Mouse (Mus musculus) limb, embryonic 10.5 days (tissue): Measurements from ENCODE around the gene Bace1. TPM values are rescaled to one million over a fixed set of nuclear protein-coding genes. Genes with fewer than 3 reads are reported as not detected.
A peak's percentile ranks its signal among the peaks of the same experiment; 100 is the strongest.

Source experiments
- DNase-seq: peaks from one replicate; pipeline ENCODE4 v3.0.0-alpha.2; 2017; ENCODE audit warnings: low spot score
- H3K27ac ChIP-seq: fragments of 300-500 bp; sonication (generic); 2 replicates; pipeline ENCODE4 v1.5.1; 2016; ENCODE audit warnings: mild to moderate bottlenecking
- H3K27me3 ChIP-seq: fragments of 300-500 bp; sonication (generic); 2 replicates; pipeline ENCODE4 v1.6.1; 2016; ENCODE audit warnings: low read depth, mild to moderate bottlenecking; ENCODE audit not compliant: poor library complexity, severe bottlenecking
- H3K36me3 ChIP-seq: fragments of 300-500 bp; sonication (generic); 2 replicates; pipeline ENCODE4 v1.6.1; 2016; ENCODE audit warnings: mild to moderate bottlenecking, moderate library complexity
- H3K4me1 ChIP-seq: fragments of 300-500 bp; sonication (generic); 2 replicates; pipeline ENCODE4 v1.6.1; 2016
- H3K4me3 ChIP-seq: fragments of 300-500 bp; sonication (generic); 2 replicates; pipeline ENCODE4 v1.5.1; 2016; ENCODE audit warnings: mild to moderate bottlenecking, moderate library complexity
- H3K9me3 ChIP-seq: fragments of 300-500 bp; sonication (generic); replicated peaks from 2 replicates; pipeline ENCODE4 v1.6.1; 2016; ENCODE audit warnings: mild to moderate bottlenecking
- WGBS: fragments of 180-500 bp; shearing (Covaris S2); methylation state at CpG from one replicate; pipeline ENCODE4 v1.1.7; 2016; 5-methylcytosine and 5-hydroxymethylcytosine counted together
- polyA plus RNA-seq: library from polyadenylated mRNA; unstranded; fragments of >200 nt; fragmentation: Nextera tagmentation; extraction: Ambion mirVana; gene quantifications from 2 replicates; pipeline ENCODE4 v1.2.1, GENCODE M21; 2016

Bace1 gene
- 20.3 and 22.1 TPM in 2 replicates for polyA plus RNA-seq

GRCm38 (mm10) chr9:45838434-45839138 is at the start of gene Bace1:
Gene Bace1 (plus strand): TSS chr9:45838580.
- WGBS, result under 1% methylated on average over 39 of the region's 40 CpGs
- peak within 1 kb of the TSS; percentile 74 for H3K27ac ChIP-seq
- no peaks in the 10 kb centered on the region for H3K9me3 ChIP-seq
- H3K27me3 ChIP-seq, result no peaks in the 10 kb centered on the region
- H3K4me3 ChIP-seq, result peak within 1 kb of the TSS; percentile 72
- H3K4me1 ChIP-seq, result peaks cover 26% of the 10 kb centered on the region
- no peaks in the 10 kb centered on the region for H3K36me3 ChIP-seq
- DNase-seq, result peak; percentile 79

DNA sequence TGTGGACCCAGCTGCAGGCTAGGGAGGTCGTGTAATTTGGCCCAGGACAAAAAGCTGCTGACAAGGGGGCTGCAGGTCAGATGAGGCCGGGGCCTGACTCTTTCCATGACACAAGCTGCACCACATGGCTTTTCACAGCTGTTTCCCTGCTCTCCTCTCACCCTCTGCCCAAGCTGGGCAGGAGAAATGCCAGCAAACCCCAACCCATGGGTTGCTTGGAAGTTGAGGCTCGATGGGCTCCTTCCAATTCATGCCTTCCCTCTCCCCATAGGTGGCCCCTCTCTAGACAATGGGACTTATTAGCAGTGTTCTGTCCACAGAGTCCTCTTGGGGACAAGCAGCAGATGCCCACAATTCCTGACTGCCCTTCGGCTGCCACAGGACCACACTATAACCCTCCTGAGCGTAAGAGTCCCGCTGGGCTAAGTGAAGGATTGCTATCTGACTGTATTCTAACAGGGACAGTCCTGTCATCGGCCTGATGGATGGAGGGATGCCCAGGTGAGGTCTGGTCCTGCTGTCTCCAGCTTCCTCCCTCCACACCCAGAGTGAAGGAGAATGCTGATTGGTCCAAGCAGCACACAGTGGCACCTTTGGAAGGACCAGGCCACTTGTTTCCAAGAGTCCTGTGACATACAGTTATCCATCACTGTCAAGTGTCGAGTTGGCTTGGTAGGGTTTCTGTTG is 46.8 kb upstream of the Bace1 start:
- no peak overlapping the region for H3K27ac ChIP-seq
- H3K9me3 ChIP-seq, result no peaks in the 10 kb centered on the region
- H3K4me1 ChIP-seq, result no peaks in the 10 kb centered on the region
- H3K36me3 ChIP-seq, result peaks cover 57% of the 10 kb centered on the region
- H3K4me3 ChIP-seq, result no peak overlapping the region
- no peak for DNase-seq
- H3K27me3 ChIP-seq, result no peaks in the 10 kb centered on the region
- WGBS, result 82% methylated on average over 8 of the region's 8 CpGs

DNA sequence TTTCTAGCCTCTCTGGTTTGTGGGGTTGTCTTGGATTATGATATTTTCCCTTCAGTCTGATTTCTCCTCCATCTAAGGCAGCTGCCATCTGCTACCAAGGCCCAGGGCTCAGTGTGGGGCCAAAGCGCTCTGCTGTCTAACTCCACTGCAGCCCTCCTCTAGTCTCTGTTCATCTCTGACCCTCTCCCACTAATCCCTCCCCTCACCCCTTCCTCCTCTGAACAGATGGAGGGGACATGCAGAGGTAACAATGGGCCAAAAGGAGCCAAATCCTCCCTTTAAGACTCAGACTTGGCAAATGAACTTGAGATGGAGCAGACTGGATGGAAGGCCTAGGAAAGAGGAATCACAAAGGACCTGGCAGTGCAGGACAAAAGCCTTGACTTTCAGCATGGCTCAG is 46.1 kb upstream of the Bace1 start:
- WGBS, result 100% methylated on average over 1 of the region's 1 CpGs
- no peak for DNase-seq
- Histone ChIP-seq H3K9me3 (no peaks in the 10 kb centered on the region), H3K4me3 (no peak overlapping the region), H3K4me1 (no peaks in the 10 kb centered on the region), H3K27me3 (no peaks in the 10 kb centered on the region), H3K36me3 (peaks cover 57% of the 10 kb centered on the region), H3K27ac (0 out of 2 replicates have a peak overlapping the region, but pooled peaks have one; percentile 14)

DNA sequence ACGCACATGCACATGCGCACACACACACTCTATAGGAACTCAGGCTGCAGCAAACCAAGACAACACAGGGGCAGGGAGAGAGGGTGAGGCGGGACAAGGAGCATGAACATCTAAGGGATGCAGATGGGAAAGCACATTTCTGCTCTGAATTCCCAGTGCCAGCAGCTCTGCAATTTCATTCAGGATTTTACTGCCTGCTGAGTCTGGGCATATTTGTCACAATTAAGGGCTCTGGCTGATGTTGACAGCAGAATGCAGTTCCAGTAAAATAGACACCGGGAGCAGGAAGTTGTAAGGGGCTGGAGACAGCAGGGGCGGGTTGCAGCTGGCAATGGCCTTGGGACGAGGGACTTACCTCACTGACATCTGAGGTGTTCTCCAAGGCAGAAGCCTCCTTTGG is 44.7 kb upstream of the Bace1 start:
- WGBS, result 81% methylated on average over 6 of the region's 6 CpGs

DNA sequence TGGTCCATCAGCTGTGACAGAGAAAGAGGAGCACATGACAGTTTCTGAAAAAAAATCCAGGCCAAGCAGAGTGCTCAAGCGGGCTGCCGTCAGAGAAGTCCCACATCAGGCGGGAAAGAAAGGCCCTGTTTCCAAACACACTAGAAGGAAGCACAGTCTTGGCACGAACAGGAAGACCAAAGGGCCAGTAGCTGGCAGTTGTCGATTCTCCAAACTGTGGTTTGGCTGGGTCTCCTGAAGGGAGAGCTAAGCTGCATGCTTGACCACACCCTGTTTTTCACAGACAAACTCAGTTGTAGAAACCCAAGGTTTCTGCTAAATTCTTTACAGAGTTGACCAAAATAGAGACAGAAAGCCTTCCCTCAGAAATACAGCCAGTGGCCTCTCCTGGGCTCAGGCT is 42.7 kb upstream of the Bace1 start:
- no peaks in the 10 kb centered on the region for H3K27me3 ChIP-seq
- no peak overlapping the region for H3K4me3 ChIP-seq
- WGBS, result 85% methylated on average over 5 of the region's 5 CpGs
- DNase-seq, result no peak
- peaks cover 18% of the 10 kb centered on the region for H3K4me1 ChIP-seq
- H3K27ac ChIP-seq, result no peak overlapping the region
- H3K36me3 ChIP-seq, result peaks cover 43% of the 10 kb centered on the region
- H3K9me3 ChIP-seq, result no peaks in the 10 kb centered on the region

More for the DNA sequence above, 44.7 kb upstream of the Bace1 start:
- Histone ChIP-seq H3K4me1 (peaks cover 7% of the 10 kb centered on the region), H3K27me3 (no peaks in the 10 kb centered on the region), H3K4me3 (no peak overlapping the region), H3K36me3 (peaks cover 54% of the 10 kb centered on the region), H3K9me3 (no peaks in the 10 kb centered on the region), H3K27ac (no peak overlapping the region)
- DNase-seq, result no peak

DNA sequence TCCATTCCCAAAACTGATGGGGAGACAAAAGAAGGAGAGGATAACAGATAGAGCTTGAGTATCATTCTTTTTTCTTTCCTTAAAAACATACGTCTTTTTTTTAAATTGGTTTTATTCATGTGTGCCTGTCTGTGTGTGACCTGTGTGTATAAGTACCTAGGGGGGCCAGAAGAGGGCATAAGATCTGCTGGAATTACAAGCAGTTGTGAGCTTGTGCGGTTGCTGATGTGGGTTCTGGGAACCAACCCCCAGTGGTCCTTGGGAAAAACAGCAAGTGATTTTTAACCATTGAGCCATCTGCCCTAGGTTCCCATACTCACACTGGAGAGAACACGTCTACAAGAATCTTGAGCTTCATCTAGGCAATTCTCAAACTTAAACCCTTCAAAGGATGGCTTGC is 41.1 kb upstream of the Bace1 start:
- DNase-seq, result no peak
- peaks cover 43% of the 10 kb centered on the region for H3K36me3 ChIP-seq
- no peak overlapping the region for H3K27ac ChIP-seq
- H3K9me3 ChIP-seq, result no peaks in the 10 kb centered on the region
- H3K27me3 ChIP-seq, result no peaks in the 10 kb centered on the region
- H3K4me1 ChIP-seq, result peaks cover 18% of the 10 kb centered on the region
- H3K4me3 ChIP-seq, result no peak overlapping the region
- WGBS, result 89% methylated on average over 3 of the region's 3 CpGs

DNA sequence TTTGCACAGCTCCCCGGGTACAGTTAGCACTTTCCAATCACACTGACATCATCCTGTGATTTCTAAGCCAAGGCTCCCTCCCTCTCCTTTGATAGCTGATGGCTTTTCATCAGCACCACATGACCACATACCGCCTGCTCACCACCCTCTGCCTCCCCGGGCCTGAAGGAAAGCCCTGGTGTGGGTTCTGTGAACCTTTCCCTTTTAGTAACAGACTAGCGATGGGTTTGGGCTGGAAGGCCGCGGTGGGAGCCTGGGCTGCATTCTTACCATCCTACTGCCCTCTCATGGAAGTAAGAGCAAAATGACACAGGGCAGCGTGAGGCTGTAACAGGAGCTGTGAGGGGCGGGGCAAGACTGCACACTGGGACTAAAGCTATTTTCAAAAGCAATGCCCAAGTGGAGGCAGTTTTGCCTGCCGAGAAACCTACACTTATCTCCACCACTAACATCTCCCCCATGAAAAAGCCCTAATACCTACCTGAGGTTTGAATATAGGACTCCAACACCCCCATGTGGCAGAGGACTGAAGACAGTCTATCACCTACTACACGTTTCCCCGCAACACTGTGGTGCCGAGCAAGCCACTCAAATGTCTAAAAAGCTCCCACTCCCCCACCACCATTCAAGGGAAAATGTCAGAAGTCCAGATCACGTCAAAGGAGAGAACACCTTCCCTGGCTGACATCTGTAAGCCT is 39.8 kb upstream of the Bace1 start:
- Histone ChIP-seq H3K4me1 (peaks cover 18% of the 10 kb centered on the region), H3K9me3 (no peaks in the 10 kb centered on the region), H3K27ac (peak overlapping the region; percentile 56), H3K27me3 (no peaks in the 10 kb centered on the region), H3K36me3 (peaks cover 45% of the 10 kb centered on the region), H3K4me3 (peak overlapping the region; percentile 22)
- WGBS, result 18% methylated on average over 13 of the region's 13 CpGs
- peak; percentile 76 for DNase-seq

GRCm38 (mm10) chr9:45799402-45799801 is 39.0 kb upstream of the Bace1 start:
- no peak for DNase-seq
- H3K27ac ChIP-seq, result peak overlapping the region; percentile 56; the same call in 1 of the 2 replicates
- H3K4me1 ChIP-seq, result peaks cover 18% of the 10 kb centered on the region
- H3K36me3 ChIP-seq, result peaks cover 45% of the 10 kb centered on the region
- H3K9me3 ChIP-seq, result no peaks in the 10 kb centered on the region
- WGBS, result 75% methylated on average over 8 of the region's 8 CpGs
- H3K4me3 ChIP-seq, result no peak overlapping the region
- no peaks in the 10 kb centered on the region for H3K27me3 ChIP-seq

DNA sequence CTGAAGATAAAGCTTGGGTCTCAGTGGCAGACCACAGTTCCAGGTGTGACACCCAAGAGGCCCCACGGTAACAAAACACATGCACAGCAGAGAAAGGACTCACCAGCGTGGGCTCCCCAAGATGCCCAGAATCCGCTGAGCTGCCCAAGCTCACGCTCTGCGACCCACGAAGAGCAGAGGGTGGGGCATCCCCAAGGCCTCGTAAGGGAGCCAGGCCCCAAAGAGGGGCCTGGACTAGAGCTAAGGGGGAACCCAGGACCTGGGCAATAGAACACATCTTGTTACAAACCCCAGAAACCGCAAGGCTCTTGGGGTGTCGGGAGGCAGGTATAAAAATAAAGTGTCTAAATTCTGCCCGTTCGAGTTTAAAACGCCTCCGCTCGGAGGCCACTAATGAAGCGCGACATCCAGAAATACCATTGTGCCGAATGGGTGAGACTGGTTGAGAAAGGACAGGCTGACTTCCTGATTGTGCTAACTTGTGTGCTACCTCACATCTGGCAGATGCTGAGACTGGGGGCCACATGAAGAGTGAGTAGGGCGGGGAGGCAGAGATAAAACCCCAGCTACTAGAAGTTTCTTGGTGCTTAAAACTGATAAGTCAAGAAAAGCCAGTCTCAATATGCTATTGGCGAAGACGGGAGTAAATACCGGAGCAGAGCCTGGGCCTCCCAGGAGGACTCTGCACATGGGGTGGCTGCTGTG is 35.2 kb upstream of the Bace1 start:
- no peak overlapping the region for H3K27ac ChIP-seq
- H3K27me3 ChIP-seq, result no peaks in the 10 kb centered on the region
- WGBS, result 88% methylated on average over 21 of the region's 21 CpGs
- no peaks in the 10 kb centered on the region for H3K9me3 ChIP-seq
- peaks cover 79% of the 10 kb centered on the region for H3K36me3 ChIP-seq
- H3K4me3 ChIP-seq, result no peak overlapping the region
- peaks cover 16% of the 10 kb centered on the region for H3K4me1 ChIP-seq
- DNase-seq, result no peak

GRCm38 (mm10) chr9:45806847-45807246 is 31.5 kb upstream of the Bace1 start:
- H3K9me3 ChIP-seq, result no peaks in the 10 kb centered on the region
- no peaks in the 10 kb centered on the region for H3K27me3 ChIP-seq
- no peaks in the 10 kb centered on the region; the same call in 1 of the 2 replicates for H3K4me1 ChIP-seq
- WGBS, result 91% methylated on average over 11 of the region's 11 CpGs
- DNase-seq, result no peak
- 0 out of 2 replicates have a peak overlapping the region, but pooled peaks have one; percentile 3 for H3K27ac ChIP-seq
- no peak overlapping the region for H3K4me3 ChIP-seq
- H3K36me3 ChIP-seq, result peaks cover 73% of the 10 kb centered on the region

- 88% methylated on average over 11 of the region's 11 CpGs for WGBS
- Histone ChIP-seq H3K27me3 (no peaks in the 10 kb centered on the region), H3K4me1 (no peaks in the 10 kb centered on the region; the same call in 1 of the 2 replicates), H3K9me3 (no peaks in the 10 kb centered on the region), H3K27ac (no peak overlapping the region), H3K4me3 (no peak overlapping the region), H3K36me3 (peaks cover 68% of the 10 kb centered on the region)
- DNase-seq, result no peak
Observed at GRCm38 (mm10) chr9:45807337-45807736, 31.0 kb upstream of the Bace1 start.

GRCm38 (mm10) chr9:45807761-45808160 is 30.6 kb upstream of the Bace1 start:
- Histone ChIP-seq H3K9me3 (no peaks in the 10 kb centered on the region), H3K27me3 (no peaks in the 10 kb centered on the region), H3K4me1 (no peaks in the 10 kb centered on the region; the same call in 1 of the 2 replicates), H3K27ac (no peak overlapping the region), H3K4me3 (no peak overlapping the region), H3K36me3 (peaks cover 64% of the 10 kb centered on the region)
- no peak for DNase-seq
- WGBS, result 89% methylated on average over 8 of the region's 8 CpGs
